Mouse (Mus musculus) thymus, postnatal 14 days (tissue): Measurements from ENCODE around the gene Gm45785.

Experiments used
- DNase-seq: peaks from one replicate; pipeline ENCODE4 v3.0.0; 2021

The Gm45785 gene

GRCm38 (mm10) chr7:140828171-140828881, 27.8 kb downstream of the Gm45785 start:
- DNase-seq, result no peak

- DNase-seq, result no peak
Observed at GRCm38 (mm10) chr7:140822731-140823130, 33.4 kb downstream of the Gm45785 start.

- DNase-seq, result no peak
Observed at GRCm38 (mm10) chr7:140821653-140822329, 34.3 kb downstream of the Gm45785 start, which contains the start of gene Zfp941. Gene Zfp941, minus strand, starts transcription at chr7:140822178.

GRCm38 (mm10) chr7:140821305-140821652, 34.9 kb downstream of the Gm45785 start:
- no peak for DNase-seq

GRCm38 (mm10) chr7:140820173-140820572, 36.0 kb downstream of the Gm45785 start:
- no peak for DNase-seq

- no peak for DNase-seq
Observed at GRCm38 (mm10) chr7:140812850-140813249, 43.3 kb downstream of the Gm45785 start.

GRCm38 (mm10) chr7:140811714-140812113, 44.4 kb downstream of the Gm45785 start:
- no peak for DNase-seq

- no peak for DNase-seq
Observed at GRCm38 (mm10) chr7:140810496-140810895, 45.6 kb downstream of the Gm45785 start.

GRCm38 (mm10) chr7:140805704-140806103, 50.4 kb downstream of the Gm45785 start:
- peak; percentile 56 for DNase-seq

- no peak for DNase-seq
Observed at GRCm38 (mm10) chr7:140802629-140803028, 53.5 kb downstream of the Gm45785 start.

GRCm38 (mm10) chr7:140798212-140798611, 57.9 kb downstream of the Gm45785 start:
- no peak for DNase-seq

GRCm38 (mm10) chr7:140797619-140798018, 58.5 kb downstream of the Gm45785 start:
- DNase-seq, result no peak

- DNase-seq, result no peak
Observed at GRCm38 (mm10) chr7:140793541-140793940, 62.6 kb downstream of the Gm45785 start.

GRCm38 (mm10) chr7:140788053-140788435, 68.1 kb downstream of the Gm45785 start:
- DNase-seq, result no peak

GRCm38 (mm10) chr7:140787406-140788052, 68.6 kb downstream of the Gm45785 start, which contains the start of gene Syce1:
Gene Syce1, minus strand, starts transcription at chr7:140787852.
- no peak for DNase-seq

- no peak for DNase-seq
Observed at GRCm38 (mm10) chr7:140780548-140780947, 75.6 kb downstream of the Gm45785 start.
